Mouse (Mus musculus) embryonic facial prominence, embryonic 14.5 days (tissue): ENCODE data around the gene B230104I21Rik. TPM values are rescaled to one million over a fixed set of nuclear protein-coding genes. Genes with fewer than 3 reads are reported as not detected.

Experiments used
- ATAC-seq: fragments of 200-750 bp; cut with Nextera tagmentation; 2 replicates; pipeline ENCODE4 v1.8.0; 2017; ENCODE audit warnings: low read depth, moderate number of reproducible peaks, moderate TSS enrichment
- DNase-seq: peaks from one replicate; pipeline ENCODE4 v3.0.0-alpha.2; 2015; ENCODE audit warnings: low spot score
- H3K27ac ChIP-seq: fragments of 300-500 bp; sonication (generic); replicated peaks from 2 replicates; pipeline ENCODE4 v1.5.1; 2014; ENCODE audit warnings: low read depth, mild to moderate bottlenecking, low read length, moderate library complexity
- H3K27me3 ChIP-seq: fragments of 300-500 bp; sonication (generic); replicated peaks from 2 replicates; pipeline ENCODE4 v1.6.1; 2014; ENCODE audit warnings: low read length; ENCODE audit not compliant: control insufficient read depth, insufficient read depth
- H3K36me3 ChIP-seq: fragments of 300-500 bp; sonication (generic); 2 replicates; pipeline ENCODE4 v1.6.1; 2014; ENCODE audit warnings: low read length, mixed read lengths; ENCODE audit not compliant: control insufficient read depth, insufficient read depth
- H3K4me1 ChIP-seq: fragments of 300-500 bp; sonication (generic); 2 replicates; pipeline ENCODE4 v1.6.1; 2014; ENCODE audit warnings: antibody characterized with exemption, low read length; ENCODE audit not compliant: control insufficient read depth, insufficient read depth
- H3K4me2 ChIP-seq: fragments of 300-500 bp; sonication (generic); 2 replicates; pipeline ENCODE4 v1.6.1; 2014; ENCODE audit warnings: low read depth, mild to moderate bottlenecking, low read length, moderate library complexity, mixed read lengths
- H3K4me3 ChIP-seq: fragments of 300-500 bp; sonication (generic); 2 replicates; pipeline ENCODE4 v1.5.1; 2014; ENCODE audit warnings: low read depth, mild to moderate bottlenecking, low read length
- H3K9ac ChIP-seq: fragments of 300-500 bp; sonication (generic); 2 replicates; pipeline ENCODE4 v1.6.1; 2014; ENCODE audit warnings: low read depth, mild to moderate bottlenecking, low read length, moderate library complexity, mixed read lengths
- H3K9me3 ChIP-seq: fragments of 300-500 bp; sonication (generic); 2 replicates; pipeline ENCODE4 v1.6.1; 2016; ENCODE audit warnings: low read length; ENCODE audit not compliant: control insufficient read depth
- WGBS: fragments of 180-500 bp; shearing (Covaris S2); extraction: QIAGEN DNeasy Blood & Tissue Kit; methylation state at CpG from one replicate; pipeline ENCODE4 v1.1.7; 2014; 5-methylcytosine and 5-hydroxymethylcytosine counted together
- polyA plus RNA-seq: library from polyadenylated mRNA; unstranded; fragments of >200 nt; fragmentation: Nextera tagmentation; extraction: Ambion mirVana; gene quantifications from 2 replicates; pipeline ENCODE4 v1.2.1, GENCODE M21; 2014

B230104I21Rik gene
- polyA plus RNA-seq, 1 experiment from 2014 or later = not detected

GRCm38 (mm10) chr4:154312143-154312812, 23.6 kb upstream of the B230104I21Rik start:
- DNase-seq (no peak), ATAC-seq (0 out of 2 replicates have a peak, but pooled peaks have one; percentile 9)
- Histone ChIP-seq H3K27ac (peak overlapping the region; percentile 77), H3K4me3 (no peak overlapping the region), H3K27me3 (no peaks in the 10 kb centered on the region), H3K9ac (no peak overlapping the region), H3K4me2 (no peak overlapping the region), H3K36me3 (no peaks in the 10 kb centered on the region), H3K4me1 (no peaks in the 10 kb centered on the region), H3K9me3 (no peaks in the 10 kb centered on the region)
- WGBS = 83% methylated on average over 2 of the region's 2 CpGs

DNA sequence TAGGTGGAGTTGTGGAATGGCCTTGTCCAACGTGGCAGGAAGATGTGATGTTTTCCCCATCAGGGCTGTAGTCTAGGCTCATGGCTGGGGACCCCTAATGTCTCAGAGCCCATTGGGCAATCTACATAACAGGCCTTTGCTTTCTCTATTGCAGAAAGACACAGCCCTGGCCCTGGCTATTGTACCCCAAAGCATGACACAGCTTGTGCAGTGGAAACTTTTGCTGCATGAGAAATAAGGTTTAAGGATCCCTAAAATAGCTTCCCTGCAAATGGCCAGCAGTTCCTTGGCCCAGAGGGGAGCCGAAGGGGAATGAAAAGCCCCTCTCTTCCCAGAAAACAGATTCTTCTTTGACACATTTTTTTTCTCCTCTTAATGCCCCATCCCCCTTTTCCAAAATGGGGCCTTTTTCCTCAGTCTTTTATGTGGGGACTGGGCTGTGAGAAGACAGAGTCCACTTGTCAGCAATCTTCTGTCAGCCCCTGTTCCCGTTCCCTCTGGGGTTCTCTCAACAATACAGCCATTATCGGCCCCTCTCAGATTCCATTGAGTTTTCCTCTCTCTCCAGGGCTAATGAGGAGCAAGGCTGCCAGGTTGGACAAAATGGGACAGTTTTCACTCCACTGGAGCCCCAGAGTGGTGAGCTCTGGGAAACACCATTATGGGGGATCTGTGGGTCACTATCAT, 22.8 kb upstream of the B230104I21Rik start:
- 26% methylated on average over 4 of the region's 4 CpGs for WGBS
- Histone ChIP-seq H3K9me3 (no peaks in the 10 kb centered on the region), H3K36me3 (no peaks in the 10 kb centered on the region), H3K27me3 (no peaks in the 10 kb centered on the region), H3K4me3 (no peak overlapping the region), H3K9ac (no peak overlapping the region), H3K4me2 (no peak overlapping the region), H3K27ac (peak overlapping the region; percentile 77), H3K4me1 (no peaks in the 10 kb centered on the region)
- ATAC-seq = peak; percentile 73
- DNase-seq = peak; percentile 51

DNA sequence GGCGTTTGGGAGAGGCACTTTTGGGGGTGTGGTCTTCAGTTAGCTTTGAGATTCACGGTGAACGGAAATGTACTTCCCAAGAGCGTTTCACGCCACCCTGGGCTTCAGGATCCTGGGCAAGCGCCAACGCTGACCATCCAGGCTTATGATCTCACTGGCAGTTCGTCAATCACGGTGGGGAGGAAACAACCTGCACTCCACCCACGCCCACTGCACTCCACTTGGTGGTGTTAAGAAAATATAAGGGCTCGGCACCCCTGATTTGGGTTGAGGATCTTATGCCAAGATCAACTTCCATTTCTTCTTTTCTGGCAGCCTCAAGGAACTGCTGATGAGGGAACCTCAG, 22.3 kb upstream of the B230104I21Rik start:
- no peak for DNase-seq
- no peak overlapping the region for H3K9ac ChIP-seq
- no peaks in the 10 kb centered on the region for H3K9me3 ChIP-seq
- H3K4me3 ChIP-seq = no peak overlapping the region
- H3K4me1 ChIP-seq = no peaks in the 10 kb centered on the region
- H3K4me2 ChIP-seq = no peak overlapping the region
- peak overlapping the region; percentile 28; the same call in 1 of the 2 replicates for H3K27ac ChIP-seq
- H3K27me3 ChIP-seq = no peaks in the 10 kb centered on the region
- no peak for ATAC-seq
- WGBS = 65% methylated on average over 11 of the region's 11 CpGs
- no peaks in the 10 kb centered on the region; the same call in 1 of the 2 replicates for H3K36me3 ChIP-seq

- H3K27me3 ChIP-seq = no peaks in the 10 kb centered on the region
- ATAC-seq = no peak
- H3K27ac ChIP-seq = no peak overlapping the region
- no peaks in the 10 kb centered on the region for H3K36me3 ChIP-seq
- no peaks in the 10 kb centered on the region for H3K9me3 ChIP-seq
- H3K9ac ChIP-seq = no peak overlapping the region
- H3K4me1 ChIP-seq = no peaks in the 10 kb centered on the region
- no peak overlapping the region for H3K4me2 ChIP-seq
- DNase-seq = no peak
- WGBS = 65% methylated on average over 4 of the region's 4 CpGs
- H3K4me3 ChIP-seq = no peak overlapping the region
Measured at GRCm38 (mm10) chr4:154325410-154325809, 10.5 kb upstream of the B230104I21Rik start.

DNA sequence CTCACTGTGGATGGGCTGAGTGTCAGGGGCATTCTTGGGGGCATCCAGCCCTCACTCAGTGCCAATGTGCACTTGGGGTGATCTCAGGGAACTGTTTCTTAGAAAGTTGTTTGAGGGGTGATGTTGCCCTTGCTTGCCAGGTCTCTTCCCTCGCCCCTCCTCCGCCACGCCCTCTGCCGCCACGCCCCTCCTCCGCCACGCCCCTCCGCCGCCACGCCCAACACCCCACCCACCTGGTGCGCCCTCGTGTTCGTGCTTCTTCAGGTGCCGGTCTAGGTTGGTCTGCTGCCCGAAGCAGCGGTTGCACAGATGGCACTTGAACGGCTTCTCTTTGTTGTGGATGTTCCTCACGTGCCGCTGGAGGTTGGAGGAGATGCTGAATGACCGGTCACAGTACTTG, 7.5 kb upstream of the B230104I21Rik start:
- no peak overlapping the region for H3K4me3 ChIP-seq
- peak overlapping the region; percentile 5; the same call in 1 of the 2 replicates for H3K4me2 ChIP-seq
- ATAC-seq = no peak
- H3K27me3 ChIP-seq = no peaks in the 10 kb centered on the region
- H3K36me3 ChIP-seq = no peaks in the 10 kb centered on the region
- no peak for DNase-seq
- no peak overlapping the region for H3K9ac ChIP-seq
- H3K27ac ChIP-seq = no peak overlapping the region
- no peaks in the 10 kb centered on the region; the same call in 1 of the 2 replicates for H3K4me1 ChIP-seq
- H3K9me3 ChIP-seq = no peaks in the 10 kb centered on the region
- WGBS = 8% methylated on average over 12 of the region's 20 CpGs

- Histone ChIP-seq H3K4me1 (no peaks in the 10 kb centered on the region; the same call in 1 of the 2 replicates), H3K4me2 (peak overlapping the region; percentile 5; the same call in 1 of the 2 replicates), H3K9ac (no peak overlapping the region), H3K27me3 (no peaks in the 10 kb centered on the region), H3K9me3 (no peaks in the 10 kb centered on the region), H3K27ac (no peak overlapping the region), H3K36me3 (no peaks in the 10 kb centered on the region), H3K4me3 (no peak overlapping the region)
- ATAC-seq (peak; percentile 78), DNase-seq (peak; percentile 74)
- 10% methylated on average over 6 of the region's 6 CpGs for WGBS
Measured at GRCm38 (mm10) chr4:154328836-154329235, 7.1 kb upstream of the B230104I21Rik start.

- Histone ChIP-seq H3K27me3 (no peaks in the 10 kb centered on the region), H3K4me3 (no peak overlapping the region), H3K9me3 (no peaks in the 10 kb centered on the region), H3K27ac (no peak overlapping the region), H3K9ac (no peak overlapping the region), H3K36me3 (no peaks in the 10 kb centered on the region), H3K4me1 (no peaks in the 10 kb centered on the region; the same call in 1 of the 2 replicates), H3K4me2 (no peak overlapping the region)
- WGBS = 86% methylated on average over 7 of the region's 7 CpGs
- ATAC-seq (no peak), DNase-seq (no peak)
Measured at GRCm38 (mm10) chr4:154330001-154330400, 5.9 kb upstream of the B230104I21Rik start.

DNA sequence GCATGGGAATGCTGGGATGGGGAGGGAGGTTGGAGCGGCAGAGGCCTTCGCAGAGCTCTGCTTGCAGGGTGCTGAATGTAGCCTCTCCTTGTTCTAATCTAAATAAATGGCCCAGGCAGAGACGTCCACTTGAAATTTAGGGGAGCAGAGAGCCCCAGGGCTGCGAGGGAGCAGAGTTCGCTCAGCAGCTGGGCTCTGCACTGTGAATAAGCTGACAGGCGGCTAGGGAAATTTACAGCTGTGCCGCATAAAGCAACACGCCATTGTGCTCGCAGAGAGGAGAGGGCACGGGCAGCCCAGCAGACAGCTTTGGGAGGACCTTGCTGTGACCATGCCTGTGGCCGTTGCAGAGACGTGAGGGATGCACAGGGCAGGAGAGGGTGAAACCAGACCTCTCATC, 4.7 kb upstream of the B230104I21Rik start:
- WGBS = 38% methylated on average over 12 of the region's 12 CpGs
- Histone ChIP-seq H3K27me3 (no peaks in the 10 kb centered on the region), H3K4me3 (no peak overlapping the region), H3K9ac (no peak overlapping the region), H3K27ac (no peak overlapping the region), H3K36me3 (no peaks in the 10 kb centered on the region), H3K4me1 (no peaks in the 10 kb centered on the region; the same call in 1 of the 2 replicates), H3K4me2 (no peak overlapping the region), H3K9me3 (no peaks in the 10 kb centered on the region)
- DNase-seq = no peak
- ATAC-seq = no peak; the same call in 1 of the 2 replicates
